Mouse (Mus musculus) CD4-positive, CD25-positive, alpha-beta regulatory T cell (primary cell): ENCODE results near the gene Gabre. TPM values are rescaled to one million over a fixed set of nuclear protein-coding genes. Genes with fewer than 3 reads are reported as not detected.

Source experiments
- polyA plus RNA-seq: library from polyadenylated mRNA; unstranded; fragments of 100-300 nt; shearing (Covaris generic); gene quantifications from one replicate; pipeline ENCODE4 v1.2.1, GENCODE M21; 2017

Gabre gene
- polyA plus RNA-seq, result not detected

DNA sequence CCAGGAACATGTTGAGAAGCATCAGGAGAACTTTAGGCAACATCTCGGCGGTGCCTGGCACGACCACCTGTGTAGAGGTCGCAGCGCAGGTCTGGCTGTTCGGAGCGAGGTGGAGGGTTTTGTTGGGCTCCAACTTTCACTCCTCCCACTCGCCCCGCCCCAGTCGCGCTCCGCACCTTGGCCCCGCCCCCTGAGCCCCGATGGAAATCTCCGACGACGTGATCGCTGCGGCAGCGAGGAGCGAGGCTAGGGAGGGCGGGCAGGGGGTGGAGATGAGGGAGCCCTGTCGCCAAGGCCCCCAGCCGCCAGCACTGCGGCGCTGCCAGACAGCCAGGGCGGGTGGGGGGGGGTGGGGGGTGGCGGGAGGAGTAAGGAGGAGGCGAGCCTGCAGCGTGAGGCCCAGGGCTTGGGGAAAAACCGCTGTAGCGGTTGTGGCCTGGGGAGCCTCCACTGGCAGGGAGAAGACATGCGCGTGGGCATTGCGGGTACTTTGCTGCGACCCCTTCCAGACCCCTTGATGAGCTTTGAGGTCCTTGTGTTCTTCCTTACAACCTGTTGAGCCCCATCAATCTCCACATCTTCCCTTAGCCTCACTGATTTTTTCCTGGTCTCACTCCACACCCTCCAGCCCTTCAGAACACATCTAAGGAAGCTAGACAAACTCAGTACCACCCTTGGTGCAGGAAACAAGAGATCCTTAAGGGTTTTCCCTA, at the start of gene Gabre:
Gene Gabre, minus strand, starts transcription at position 145 of the 713 bp plus-strand sequence.

DNA sequence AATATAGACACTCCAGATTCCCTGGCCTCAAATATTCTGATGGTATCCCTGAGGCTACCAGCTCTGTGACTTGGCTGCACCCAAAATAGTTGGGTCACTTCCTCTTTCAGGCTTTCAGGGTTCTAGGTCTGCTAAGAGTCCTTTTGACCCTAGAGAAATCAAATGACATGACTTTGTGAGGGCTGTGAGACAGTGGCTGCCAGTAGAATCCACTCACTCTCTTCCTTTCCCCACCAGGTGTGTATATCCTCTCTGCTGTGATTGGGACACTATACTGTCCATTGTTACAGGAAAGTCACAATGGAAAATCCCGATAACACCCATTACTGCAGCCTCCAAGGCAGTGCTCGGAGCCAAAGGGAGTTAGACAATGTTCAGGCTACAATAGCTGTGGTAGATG, 52.9 kb downstream of the Gabre start, which contains the start of gene Magea4:
Gene Magea4, plus strand, starts transcription at position 301 of the 400 bp plus-strand sequence.

Other genes with a start within 250 kb of the Gabre start
- not detected for gene Magea4, start 52.8 kb downstream of the Gabre start, polyA plus RNA-seq
- not detected for gene Magea10, start 112.1 kb upstream of the Gabre start, polyA plus RNA-seq